ENCODE assay signal across 26 mouse cellular contexts in genomic region chr4:122854770-122855169, GRCm38 (mm10). TPM values are rescaled to one million over a fixed set of nuclear protein-coding genes. Genes with fewer than 3 reads are reported as not detected.
DNase-seq lines count a peak whose midpoint lies in the region; ATAC-seq and TF ChIP-seq lines count a peak whose summit lies in the region.
"Had no signal": no experiment of that assay in that cellular context is flagged by ENCODE, and none has a peak within 500 bp of the region (broad histone marks: within the 10 kb centered on the region; RNA-seq: fewer than 3 reads in every experiment).

No protein-coding gene starts in this region.

- WGBS in bone marrow, adult 2 months = 63% methylated on average over 4 of the region's 4 CpGs
- WGBS in hindbrain, embryonic 16.5 days = 92% methylated on average over 4 of the region's 4 CpGs

- H3K36me3 ChIP-seq in hindbrain, embryonic 16.5 days (ENCODE audit: control insufficient read depth, insufficient read depth, low read length) = peaks cover 34% of the 10 kb centered on the region

- no peaks in the 10 kb centered on the region for H3K9me3 ChIP-seq in hindbrain, embryonic 16.5 days (ENCODE audit: control insufficient read depth, low read length)
- H3K9me3 ChIP-seq: embryonic facial prominence, embryonic 15.5 days; forebrain, embryonic 10.5 days; heart, embryonic 15.5 days; hindbrain, embryonic 15.5 days had no signal

- peak overlapping the region; percentile 47; the same call in 1 of the 2 replicates for H3K27ac ChIP-seq in bone marrow, adult 2 months (ENCODE audit: control insufficient read depth, insufficient read depth, low read depth, low read length, poor library complexity)
- H3K27ac ChIP-seq in hindbrain, embryonic 16.5 days (ENCODE audit: low read depth, low read length) = no peak overlapping the region
- H3K27ac ChIP-seq: embryonic facial prominence, embryonic 15.5 days; forebrain, embryonic 10.5 days; gastrocnemius, adult 2 months; heart, embryonic 15.5 days; hindbrain, embryonic 15.5 days had no signal

- no peak overlapping the region for H3K9ac ChIP-seq in hindbrain, embryonic 16.5 days (ENCODE audit: low read depth, low read length)
- H3K9ac ChIP-seq: embryonic facial prominence, embryonic 15.5 days; heart, embryonic 15.5 days; hindbrain, embryonic 15.5 days had no signal

- peaks cover 10% of the 10 kb centered on the region; the same call in 1 of the 2 replicates for H3K4me1 ChIP-seq in bone marrow, adult 2 months (ENCODE audit: control insufficient read depth, insufficient read depth, low read length)
- H3K4me1 ChIP-seq in hindbrain, embryonic 16.5 days (ENCODE audit: control insufficient read depth, insufficient read depth, low read depth, low read length) = no peaks in the 10 kb centered on the region
- H3K4me1 ChIP-seq: embryonic facial prominence, embryonic 15.5 days; forebrain, embryonic 10.5 days; heart, embryonic 15.5 days; hindbrain, embryonic 15.5 days had no signal

- ATAC-seq in hindbrain, embryonic 16.5 days = no peak
- ATAC-seq: activated CD4-positive, CD25-positive, alpha-beta regulatory T cell, adult 4 months; forebrain, embryonic 14.5 days; inflammation-experienced regulatory T-cells, adult 6 months; Patski had no signal

- no peaks in the 10 kb centered on the region for H3K27me3 ChIP-seq in hindbrain, embryonic 16.5 days (replicated peaks; ENCODE audit: control insufficient read depth, insufficient read depth, low read length)
- H3K27me3 ChIP-seq: embryonic facial prominence, embryonic 15.5 days; heart, embryonic 15.5 days; hindbrain, embryonic 15.5 days; Patski had no signal

- H3K4me2 ChIP-seq in hindbrain, embryonic 16.5 days (ENCODE audit: low read length) = no peak overlapping the region
- H3K4me2 ChIP-seq: embryonic facial prominence, embryonic 15.5 days; heart, embryonic 11.5 days; heart, embryonic 15.5 days; hindbrain, embryonic 15.5 days had no signal

- TF ChIP-seq POLR2A in bone marrow, adult 2 months (IDR thresholded peaks at IDR 0.05; ENCODE audit: borderline replicate concordance, control insufficient read depth, low read depth, low read length) = no peak

- TF ChIP-seq CTCF in bone marrow, adult 2 months (IDR thresholded peaks at IDR 0.05; ENCODE audit: control insufficient read depth, insufficient read depth, low read length) = no peak

- DNase-seq in heart, adult 11 months = peak; percentile 79
- no peak for DNase-seq in heart, adult 9 months (ENCODE audit: low spot score in 2 of 2)
- DNase-seq in thymus, postnatal 0 days (ENCODE audit: low spot score) = peak; percentile 43
- no peak for DNase-seq in thymus, postnatal 10 days (ENCODE audit: low spot score in 2 of 2)
- DNase-seq in gastrocnemius, postnatal 10 days = no peak
- DNase-seq: adrenal gland, postnatal 25 days; cerebellum, adult 11 months; cerebellum, adult 8-10 months; cerebellum, postnatal 14 days; embryo, embryonic 11 days; gastrocnemius, adult 2 months; gastrocnemius, postnatal 36 days; heart, adult 18-20 months; heart, postnatal 36 days had no signal

- no peak overlapping the region for H3K4me3 ChIP-seq in bone marrow, adult 2 months (replicated peaks; ENCODE audit: control insufficient read depth, low read depth, low read length)
- H3K4me3 ChIP-seq in hindbrain, embryonic 16.5 days (ENCODE audit: low read length) = no peak overlapping the region
- H3K4me3 ChIP-seq: embryonic facial prominence, embryonic 15.5 days; erythroblast, embryonic 14.5 days; forebrain, embryonic 10.5 days; gastrocnemius, adult 2 months; heart, embryonic 15.5 days; hindbrain, embryonic 15.5 days had no signal

RNA-seq across cellular contexts. Expression of gene Ppt1, which starts 18.7 kb away (rescaled TPM):
- 118 and 131 TPM in 2 replicates for polyA plus RNA-seq in thymus, postnatal 0 days (2015; fragmentation: Nextera tagmentation; extraction: Ambion mirVana)
- 13.0 and 21.9 TPM in 2 replicates for polyA plus RNA-seq in bone marrow, adult 2 months (2011; ENCODE audit: insufficient read depth, insufficient read length, low replicate concordance, missing spikeins)
- total RNA-seq in gastrocnemius, postnatal 10 days (2021) = 10 to 100 TPM; 21.2 to 24.6 TPM
- polyA plus RNA-seq in hindbrain, embryonic 16.5 days (2015; fragmentation: Nextera tagmentation; extraction: Ambion mirVana) = 94.2 and 99.7 TPM in 2 replicates

RNA-seq across cellular contexts. Expression of gene Cap1, which starts 31.1 kb away (rescaled TPM):
- polyA plus RNA-seq in thymus, postnatal 0 days (2015; fragmentation: Nextera tagmentation; extraction: Ambion mirVana) = 91.9 and 106 TPM in 2 replicates
- 213 and 346 TPM in 2 replicates for polyA plus RNA-seq in bone marrow, adult 2 months (2011; ENCODE audit: insufficient read depth, insufficient read length, low replicate concordance, missing spikeins)
- 10 to 100 TPM; 46.1 to 64.2 TPM for total RNA-seq in gastrocnemius, postnatal 10 days (2021)
- polyA plus RNA-seq in hindbrain, embryonic 16.5 days (2015; fragmentation: Nextera tagmentation; extraction: Ambion mirVana) = 71.6 and 84.9 TPM in 2 replicates

Comparison
In these comparisons a context has a peak if more than half of its experiments do, and no peak if none do; other contexts are left out.
1. DNase-seq: peak in heart, adult 11 months (single experiment) and thymus, postnatal 0 days (single experiment); none in heart, adult 9 months (0 of 2), thymus, postnatal 10 days (0 of 2) and gastrocnemius, postnatal 10 days (single experiment).